Mouse (Mus musculus) hindbrain, embryonic 13.5 days (tissue): ENCODE measurements around the gene LTO1. TPM values are rescaled to one million over a fixed set of nuclear protein-coding genes. Genes with fewer than 3 reads are reported as not detected.

ENCODE experiments used
- ATAC-seq: fragments of 200-750 bp; cut with Nextera tagmentation; 2 replicates; pipeline ENCODE4 v1.8.0; 2017; ENCODE audit warnings: moderate TSS enrichment; ENCODE audit not compliant: low FRiP score
- H3K27ac ChIP-seq: fragments of 300-500 bp; sonication (generic); 2 replicates; pipeline ENCODE4 v1.5.1; 2015; ENCODE audit warnings: inconsistent platforms, mild to moderate bottlenecking, moderate library complexity
- H3K27me3 ChIP-seq: fragments of 300-500 bp; sonication (generic); 2 replicates; pipeline ENCODE4 v1.6.1; 2015; ENCODE audit warnings: mild to moderate bottlenecking, inconsistent platforms
- H3K36me3 ChIP-seq: fragments of 300-500 bp; sonication (generic); 2 replicates; pipeline ENCODE4 v1.6.1; 2015; ENCODE audit warnings: mild to moderate bottlenecking, inconsistent platforms
- H3K4me1 ChIP-seq: fragments of 300-500 bp; sonication (generic); replicated peaks from 2 replicates; pipeline ENCODE4 v1.6.1; 2015; ENCODE audit warnings: inconsistent platforms
- H3K4me2 ChIP-seq: fragments of 300-500 bp; sonication (generic); 2 replicates; pipeline ENCODE4 v1.6.1; 2015; ENCODE audit warnings: inconsistent platforms, mild to moderate bottlenecking, moderate library complexity
- H3K4me3 ChIP-seq: fragments of 300-500 bp; sonication (generic); 2 replicates; pipeline ENCODE4 v1.5.1; 2015; ENCODE audit warnings: mild to moderate bottlenecking, inconsistent platforms
- H3K9ac ChIP-seq: fragments of 300-500 bp; sonication (generic); 2 replicates; pipeline ENCODE4 v1.6.1; 2015; ENCODE audit warnings: mild to moderate bottlenecking, inconsistent platforms
- H3K9me3 ChIP-seq: fragments of 300-500 bp; sonication (generic); 2 replicates; pipeline ENCODE4 v1.6.1; 2016; ENCODE audit warnings: inconsistent platforms
- WGBS: fragments of 180-500 bp; shearing (Covaris S2); methylation state at CpG from one replicate; pipeline ENCODE4 v1.1.7; 2015; 5-methylcytosine and 5-hydroxymethylcytosine counted together
- polyA plus RNA-seq: library from polyadenylated mRNA; unstranded; fragments of >200 nt; fragmentation: Nextera tagmentation; extraction: Ambion mirVana; gene quantifications from 2 replicates; pipeline ENCODE4 v1.2.1, GENCODE M21; 2015

Gene LTO1
- polyA plus RNA-seq, 1 experiment from 2014 or later = 33.8 TPM

GRCm38 (mm10) chr7:144912897-144913296, 2.0 kb upstream of the LTO1 start:
- Histone ChIP-seq H3K9ac (no peak overlapping the region), H3K36me3 (peaks cover 14% of the 10 kb centered on the region), H3K27me3 (peaks cover 6% of the 10 kb centered on the region; the same call in 1 of the 2 replicates), H3K9me3 (no peaks in the 10 kb centered on the region), H3K4me2 (no peak overlapping the region), H3K4me3 (no peak overlapping the region), H3K27ac (no peak overlapping the region), H3K4me1 (peaks cover 17% of the 10 kb centered on the region)
- ATAC-seq = no peak
- 52% methylated on average over 4 of the region's 4 CpGs for WGBS

DNA sequence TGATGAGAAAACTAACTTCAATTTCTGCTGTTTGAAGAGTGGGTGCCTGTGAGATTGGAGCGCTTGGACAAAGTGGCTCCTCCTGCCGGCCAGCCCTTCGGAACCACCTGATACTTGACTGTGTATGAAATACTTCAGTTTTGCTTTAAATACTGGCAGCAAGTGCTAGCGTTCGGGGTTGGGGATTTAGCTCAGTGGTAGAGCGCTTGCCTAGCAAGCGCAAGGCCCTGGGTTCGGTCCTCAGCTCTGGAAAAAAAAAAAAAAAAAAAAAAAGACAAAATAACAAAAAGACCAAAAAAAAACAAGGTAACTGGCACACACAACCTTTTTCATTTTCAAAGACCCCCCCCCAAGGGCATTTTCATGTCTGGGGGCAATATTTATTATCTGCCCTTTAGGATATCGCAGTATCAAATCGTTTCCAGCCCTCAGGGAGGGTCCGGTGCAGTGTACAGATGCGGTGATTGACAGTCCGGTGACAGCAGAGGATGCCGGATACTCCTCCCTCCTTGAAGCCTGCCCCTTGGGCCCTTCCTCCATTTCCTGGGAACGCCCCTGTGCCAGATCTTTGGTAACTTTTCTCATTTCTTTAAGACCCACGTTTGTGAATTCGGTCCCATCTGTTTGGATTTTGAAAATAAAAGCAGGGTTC, 478 bp upstream of the LTO1 start:
- peak; percentile 93 for ATAC-seq
- 8% methylated on average over 17 of the region's 17 CpGs for WGBS
- H3K4me1 ChIP-seq = peaks cover 17% of the 10 kb centered on the region
- H3K9ac ChIP-seq = peak overlapping the region; percentile 90
- no peaks in the 10 kb centered on the region for H3K9me3 ChIP-seq
- peak overlapping the region; percentile 92 for H3K27ac ChIP-seq
- H3K27me3 ChIP-seq = peaks cover 3% of the 10 kb centered on the region; the same call in 1 of the 2 replicates
- peaks cover 28% of the 10 kb centered on the region for H3K36me3 ChIP-seq
- H3K4me3 ChIP-seq = peak overlapping the region; percentile 84
- H3K4me2 ChIP-seq = peak overlapping the region; percentile 94

GRCm38 (mm10) chr7:144918823-144919222, 3.9 kb downstream of the LTO1 start:
- no peak overlapping the region for H3K9ac ChIP-seq
- 75% methylated on average over 1 of the region's 1 CpGs for WGBS
- H3K27ac ChIP-seq = no peak overlapping the region
- peaks cover 3% of the 10 kb centered on the region; the same call in 1 of the 2 replicates for H3K27me3 ChIP-seq
- no peaks in the 10 kb centered on the region for H3K9me3 ChIP-seq
- H3K4me2 ChIP-seq = no peak overlapping the region
- H3K4me1 ChIP-seq = peaks cover 17% of the 10 kb centered on the region
- ATAC-seq = no peak
- H3K4me3 ChIP-seq = no peak overlapping the region
- peaks cover 66% of the 10 kb centered on the region for H3K36me3 ChIP-seq

DNA sequence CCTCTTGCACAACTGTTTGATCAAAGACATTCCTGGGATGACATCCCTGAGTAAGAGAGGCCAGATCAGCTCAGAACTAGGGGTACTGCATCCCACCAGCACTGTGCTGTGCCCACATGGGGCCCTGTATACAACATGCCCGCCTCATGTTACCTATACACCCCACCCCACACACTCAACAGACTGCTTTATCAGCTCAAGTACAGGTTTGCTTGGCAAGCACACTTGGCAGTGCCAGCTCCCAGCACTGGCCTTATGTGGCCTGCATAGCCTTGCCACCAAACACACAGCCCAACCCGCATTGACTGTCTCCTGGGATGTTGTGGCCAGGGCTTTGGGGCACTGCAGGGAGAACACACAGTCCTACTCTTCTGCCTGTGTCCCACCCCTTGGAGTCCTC, 12.7 kb downstream of the LTO1 start:
- H3K27ac ChIP-seq = no peak overlapping the region
- no peaks in the 10 kb centered on the region for H3K9me3 ChIP-seq
- ATAC-seq = no peak
- no peak overlapping the region for H3K9ac ChIP-seq
- H3K4me2 ChIP-seq = no peak overlapping the region
- peaks cover 20% of the 10 kb centered on the region for H3K4me1 ChIP-seq
- H3K36me3 ChIP-seq = peaks cover 52% of the 10 kb centered on the region
- no peak overlapping the region for H3K4me3 ChIP-seq
- no peaks in the 10 kb centered on the region for H3K27me3 ChIP-seq
- WGBS = 87% methylated on average over 2 of the region's 2 CpGs

- WGBS = 76% methylated on average over 4 of the region's 4 CpGs
Observed at GRCm38 (mm10) chr7:144928009-144928888, 13.3 kb downstream of the LTO1 start.

GRCm38 (mm10) chr7:144928889-144929210, 13.9 kb downstream of the LTO1 start:
- Histone ChIP-seq H3K27ac (no peak overlapping the region), H3K9ac (no peak overlapping the region), H3K4me1 (peaks cover 20% of the 10 kb centered on the region), H3K4me2 (no peak overlapping the region), H3K36me3 (peaks cover 53% of the 10 kb centered on the region), H3K9me3 (no peaks in the 10 kb centered on the region), H3K27me3 (no peaks in the 10 kb centered on the region), H3K4me3 (no peak overlapping the region)
- ATAC-seq = no peak
- WGBS = 88% methylated on average over 6 of the region's 6 CpGs

More at GRCm38 (mm10) chr7:144928009-144928888, 13.3 kb downstream of the LTO1 start:
- no peak overlapping the region for H3K27ac ChIP-seq
- peaks cover 54% of the 10 kb centered on the region for H3K36me3 ChIP-seq
- peaks cover 20% of the 10 kb centered on the region for H3K4me1 ChIP-seq
- H3K4me2 ChIP-seq = no peak overlapping the region
- H3K9ac ChIP-seq = 0 out of 2 replicates have a peak overlapping the region, but pooled peaks have one; percentile 8
- no peaks in the 10 kb centered on the region for H3K9me3 ChIP-seq
- no peak for ATAC-seq
- H3K27me3 ChIP-seq = no peaks in the 10 kb centered on the region
- no peak overlapping the region for H3K4me3 ChIP-seq

GRCm38 (mm10) chr7:144929506-144929905, 14.6 kb downstream of the LTO1 start:
- Histone ChIP-seq H3K4me2 (no peak overlapping the region), H3K4me1 (peaks cover 20% of the 10 kb centered on the region), H3K9ac (0 out of 2 replicates have a peak overlapping the region, but pooled peaks have one; percentile 9), H3K27me3 (no peaks in the 10 kb centered on the region), H3K4me3 (no peak overlapping the region), H3K36me3 (peaks cover 52% of the 10 kb centered on the region), H3K9me3 (no peaks in the 10 kb centered on the region), H3K27ac (0 out of 2 replicates have a peak overlapping the region, but pooled peaks have one; percentile 13)
- no peak for ATAC-seq
- 80% methylated on average over 8 of the region's 8 CpGs for WGBS

GRCm38 (mm10) chr7:144929931-144930330, 15.0 kb downstream of the LTO1 start:
- 0 out of 2 replicates have a peak overlapping the region, but pooled peaks have one; percentile 9 for H3K9ac ChIP-seq
- no peaks in the 10 kb centered on the region for H3K27me3 ChIP-seq
- ATAC-seq = no peak
- peaks cover 52% of the 10 kb centered on the region for H3K36me3 ChIP-seq
- 45% methylated on average over 5 of the region's 5 CpGs for WGBS
- no peak overlapping the region for H3K4me2 ChIP-seq
- H3K27ac ChIP-seq = 0 out of 2 replicates have a peak overlapping the region, but pooled peaks have one; percentile 13
- no peak overlapping the region for H3K4me3 ChIP-seq
- peaks cover 20% of the 10 kb centered on the region for H3K4me1 ChIP-seq
- H3K9me3 ChIP-seq = no peaks in the 10 kb centered on the region

DNA sequence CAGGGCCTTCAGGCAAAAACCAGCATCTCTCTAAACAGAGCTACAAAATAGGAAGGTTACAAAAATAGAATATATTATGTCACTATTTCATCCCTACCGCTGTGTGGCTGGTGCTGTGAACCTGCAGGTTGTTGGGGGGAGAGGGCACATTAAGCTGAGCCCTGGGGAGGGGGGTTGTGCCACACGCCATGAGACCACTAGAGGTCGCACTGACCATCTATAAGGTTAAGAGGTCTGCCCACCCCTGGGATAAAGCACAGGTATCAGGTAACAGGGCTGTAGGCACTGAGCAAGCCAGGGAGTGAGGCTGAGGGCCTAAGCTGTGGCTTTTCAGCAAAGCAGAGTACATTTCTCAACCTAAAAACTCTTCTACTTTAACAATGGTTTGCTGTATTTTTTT, 16.9 kb downstream of the LTO1 start:
- Histone ChIP-seq H3K27ac (no peak overlapping the region), H3K27me3 (no peaks in the 10 kb centered on the region), H3K9me3 (no peaks in the 10 kb centered on the region), H3K9ac (no peak overlapping the region), H3K4me1 (peaks cover 34% of the 10 kb centered on the region), H3K4me3 (no peak overlapping the region), H3K4me2 (no peak overlapping the region), H3K36me3 (peaks cover 50% of the 10 kb centered on the region)
- 20% methylated on average over 3 of the region's 3 CpGs for WGBS
- ATAC-seq = no peak

- H3K27me3 ChIP-seq = no peaks in the 10 kb centered on the region
- no peak overlapping the region for H3K4me3 ChIP-seq
- no peak overlapping the region for H3K9ac ChIP-seq
- no peaks in the 10 kb centered on the region for H3K9me3 ChIP-seq
- peaks cover 43% of the 10 kb centered on the region for H3K36me3 ChIP-seq
- ATAC-seq = no peak
- H3K27ac ChIP-seq = no peak overlapping the region
- H3K4me2 ChIP-seq = no peak overlapping the region
- 78% methylated on average over 18 of the region's 18 CpGs for WGBS
- H3K4me1 ChIP-seq = peaks cover 39% of the 10 kb centered on the region
Observed at GRCm38 (mm10) chr7:144932389-144932937, 17.6 kb downstream of the LTO1 start.

GRCm38 (mm10) chr7:144933336-144933735, 18.4 kb downstream of the LTO1 start:
- H3K27me3 ChIP-seq = peaks cover 8% of the 10 kb centered on the region
- 84% methylated on average over 3 of the region's 3 CpGs for WGBS
- ATAC-seq = no peak
- H3K27ac ChIP-seq = no peak overlapping the region
- peaks cover 47% of the 10 kb centered on the region for H3K4me1 ChIP-seq
- H3K4me3 ChIP-seq = no peak overlapping the region
- H3K36me3 ChIP-seq = peaks cover 35% of the 10 kb centered on the region
- H3K9me3 ChIP-seq = no peaks in the 10 kb centered on the region
- no peak overlapping the region for H3K4me2 ChIP-seq
- 0 out of 2 replicates have a peak overlapping the region, but pooled peaks have one; percentile 29 for H3K9ac ChIP-seq

- H3K9ac ChIP-seq = 0 out of 2 replicates have a peak overlapping the region, but pooled peaks have one; percentile 29
- H3K27ac ChIP-seq = no peak overlapping the region
- no peaks in the 10 kb centered on the region for H3K9me3 ChIP-seq
- H3K4me2 ChIP-seq = no peak overlapping the region
- H3K27me3 ChIP-seq = peaks cover 12% of the 10 kb centered on the region
- no peak for ATAC-seq
- H3K36me3 ChIP-seq = peaks cover 31% of the 10 kb centered on the region
- 94% methylated on average over 8 of the region's 8 CpGs for WGBS
- H3K4me3 ChIP-seq = no peak overlapping the region
- peaks cover 51% of the 10 kb centered on the region for H3K4me1 ChIP-seq
Observed at GRCm38 (mm10) chr7:144933796-144934195, 18.9 kb downstream of the LTO1 start.
